Mouse (Mus musculus) intestine, embryonic 15.5 days (tissue): ENCODE results near the gene Lrrd1. TPM values are rescaled to one million over a fixed set of nuclear protein-coding genes. Genes with fewer than 3 reads are reported as not detected.
"Not testable (repeated sequence)": the region's sequence is repeated elsewhere in the genome, so short reads cannot be mapped to it uniquely, and the experiment has no call there.

Experiments used
- ATAC-seq: fragments of 200-750 bp; cut with Nextera tagmentation; 2 replicates; pipeline ENCODE4 v1.8.0; 2017; ENCODE audit warnings: moderate TSS enrichment, moderate library complexity
- H3K27ac ChIP-seq: fragments of 300-500 bp; sonication (generic); 2 replicates; pipeline ENCODE4 v1.5.1; 2015; ENCODE audit warnings: mild to moderate bottlenecking, inconsistent platforms
- H3K27me3 ChIP-seq: fragments of 300-500 bp; sonication (generic); replicated peaks from 2 replicates; pipeline ENCODE4 v1.6.1; 2015; ENCODE audit warnings: inconsistent platforms
- H3K36me3 ChIP-seq: fragments of 300-500 bp; sonication (generic); 2 replicates; pipeline ENCODE4 v1.6.1; 2015; ENCODE audit warnings: inconsistent platforms
- H3K4me1 ChIP-seq: fragments of 300-500 bp; sonication (generic); replicated peaks from 2 replicates; pipeline ENCODE4 v1.6.1; 2015; ENCODE audit warnings: inconsistent platforms
- H3K4me2 ChIP-seq: fragments of 300-500 bp; sonication (generic); replicated peaks from 2 replicates; pipeline ENCODE4 v1.6.1; 2015; ENCODE audit warnings: mild to moderate bottlenecking, inconsistent platforms
- H3K4me3 ChIP-seq: fragments of 300-500 bp; sonication (generic); replicated peaks from 2 replicates; pipeline ENCODE4 v1.5.1; 2015; ENCODE audit warnings: inconsistent platforms
- H3K9ac ChIP-seq: fragments of 300-500 bp; sonication (generic); 2 replicates; pipeline ENCODE4 v1.6.1; 2015; ENCODE audit warnings: inconsistent platforms
- H3K9me3 ChIP-seq: fragments of 300-500 bp; sonication (generic); 2 replicates; pipeline ENCODE4 v1.6.1; 2016; ENCODE audit warnings: inconsistent platforms
- WGBS: fragments of 180-500 bp; shearing (Covaris S2); methylation state at CpG from one replicate; pipeline ENCODE4 v1.1.7; 2015; 5-methylcytosine and 5-hydroxymethylcytosine counted together
- polyA plus RNA-seq: library from polyadenylated mRNA; unstranded; fragments of >200 nt; fragmentation: Nextera tagmentation; extraction: Ambion mirVana; gene quantifications from 2 replicates; pipeline ENCODE4 v1.2.1, GENCODE M21; 2015

The Lrrd1 gene
- not detected in 2 replicates for polyA plus RNA-seq

GRCm38 (mm10) chr5:3845026-3845425, at the start of gene Lrrd1:
Gene Lrrd1, plus strand, starts transcription at chr5:3845173.
- no peaks in the 10 kb centered on the region for H3K9me3 ChIP-seq
- peak within 1 kb of the TSS; percentile 67 for H3K4me2 ChIP-seq
- H3K9ac ChIP-seq = no peak within 1 kb of the TSS
- H3K27me3 ChIP-seq = no peaks in the 10 kb centered on the region
- ATAC-seq = no peak
- H3K36me3 ChIP-seq = no peaks in the 10 kb centered on the region
- H3K4me1 ChIP-seq = peaks cover 4% of the 10 kb centered on the region; the same call in 1 of the 2 replicates
- 7% methylated on average over 24 of the region's 24 CpGs for WGBS
- H3K27ac ChIP-seq = no peak within 1 kb of the TSS
- peak within 1 kb of the TSS; percentile 28 for H3K4me3 ChIP-seq

DNA sequence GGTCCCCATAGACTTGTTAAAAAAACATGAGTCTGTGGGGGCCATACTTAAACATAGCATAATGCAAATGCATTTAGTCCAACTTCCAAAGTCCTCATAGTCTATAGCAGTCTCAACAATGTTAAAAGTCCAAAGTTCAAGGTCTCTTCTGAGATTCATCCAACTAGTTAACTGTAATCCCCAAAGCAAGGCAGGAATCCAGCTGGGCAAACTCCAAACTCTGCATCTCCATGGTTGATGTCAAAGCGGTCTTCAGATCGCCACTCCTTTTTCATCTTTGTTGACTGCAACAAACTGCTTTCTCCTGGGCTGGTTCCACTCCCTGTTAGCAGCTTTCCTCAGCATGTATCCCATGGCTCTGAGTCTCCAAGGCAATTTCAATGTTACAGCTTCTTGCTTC, 47.9 kb upstream of the Lrrd1 start:
- H3K9ac ChIP-seq, H3K4me3 ChIP-seq, H3K4me1 ChIP-seq, H3K27ac ChIP-seq, H3K27me3 ChIP-seq, H3K9me3 ChIP-seq, H3K4me2 ChIP-seq, H3K36me3 ChIP-seq, ATAC-seq: not testable (repeated sequence)
- 97% methylated on average over 2 of the region's 2 CpGs for WGBS

GRCm38 (mm10) chr5:3798656-3799055, 46.3 kb upstream of the Lrrd1 start:
- H3K9me3 ChIP-seq, H3K9ac ChIP-seq, H3K4me3 ChIP-seq, H3K27me3 ChIP-seq, H3K27ac ChIP-seq, ATAC-seq, H3K4me2 ChIP-seq, H3K36me3 ChIP-seq, H3K4me1 ChIP-seq: not testable (repeated sequence)

DNA sequence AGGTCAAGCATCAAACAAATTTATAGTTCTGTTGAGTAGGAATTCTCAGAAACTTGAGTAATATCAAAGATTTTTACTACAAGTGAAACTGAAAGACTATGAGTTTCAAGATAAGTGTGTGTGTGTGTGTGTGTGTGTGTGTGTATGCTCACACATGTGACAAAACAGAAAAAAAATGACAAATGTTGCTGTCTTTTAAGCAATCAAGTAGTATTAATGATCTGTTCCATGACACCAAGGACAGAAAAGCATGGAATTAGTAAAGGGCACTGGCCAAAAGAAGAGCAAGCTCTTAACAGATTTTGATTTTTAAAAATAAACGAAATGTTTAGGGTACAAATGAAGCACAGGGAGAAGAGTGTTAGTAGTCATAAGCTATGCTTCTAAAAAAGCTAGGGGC, 44.9 kb upstream of the Lrrd1 start:
- Histone ChIP-seq H3K9me3 (no peaks in the 10 kb centered on the region), H3K4me2 (no peak overlapping the region), H3K4me3 (no peak overlapping the region), H3K36me3 (no peaks in the 10 kb centered on the region), H3K27me3 (no peaks in the 10 kb centered on the region), H3K9ac (no peak overlapping the region), H3K27ac (no peak overlapping the region), H3K4me1 (0 out of 2 replicates have a peak, but pooled peaks cover 3% of the 10 kb centered on the region)
- 100% methylated on average over 1 of the region's 1 CpGs for WGBS
- ATAC-seq = no peak

- no peak for ATAC-seq
- H3K4me2 ChIP-seq = peak overlapping the region; percentile 26; the same call in 1 of the 2 replicates
Observed at GRCm38 (mm10) chr5:3800881-3801280, 44.1 kb upstream of the Lrrd1 start.

GRCm38 (mm10) chr5:3801672-3802432, 43.1 kb upstream of the Lrrd1 start:
- peak overlapping the region; percentile 95 for H3K4me3 ChIP-seq
- H3K9ac ChIP-seq = peak overlapping the region; percentile 82
- H3K9me3 ChIP-seq = no peaks in the 10 kb centered on the region
- ATAC-seq = no peak; the same call in 1 of the 2 replicates
- peak overlapping the region; percentile 92; the same call in 1 of the 2 replicates for H3K27ac ChIP-seq
- H3K36me3 ChIP-seq = no peaks in the 10 kb centered on the region
- peak overlapping the region; percentile 71 for H3K4me2 ChIP-seq
- H3K4me1 ChIP-seq = 0 out of 2 replicates have a peak, but pooled peaks cover 3% of the 10 kb centered on the region
- 5% methylated on average over 18 of the region's 18 CpGs for WGBS
- no peaks in the 10 kb centered on the region for H3K27me3 ChIP-seq

More at GRCm38 (mm10) chr5:3800881-3801280, 44.1 kb upstream of the Lrrd1 start:
- Histone ChIP-seq H3K9ac (no peak overlapping the region), H3K4me3 (no peak overlapping the region), H3K36me3 (no peaks in the 10 kb centered on the region), H3K9me3 (no peaks in the 10 kb centered on the region), H3K27me3 (no peaks in the 10 kb centered on the region), H3K4me1 (0 out of 2 replicates have a peak, but pooled peaks cover 3% of the 10 kb centered on the region), H3K27ac (no peak overlapping the region)
- WGBS = 74% methylated on average over 4 of the region's 4 CpGs

DNA sequence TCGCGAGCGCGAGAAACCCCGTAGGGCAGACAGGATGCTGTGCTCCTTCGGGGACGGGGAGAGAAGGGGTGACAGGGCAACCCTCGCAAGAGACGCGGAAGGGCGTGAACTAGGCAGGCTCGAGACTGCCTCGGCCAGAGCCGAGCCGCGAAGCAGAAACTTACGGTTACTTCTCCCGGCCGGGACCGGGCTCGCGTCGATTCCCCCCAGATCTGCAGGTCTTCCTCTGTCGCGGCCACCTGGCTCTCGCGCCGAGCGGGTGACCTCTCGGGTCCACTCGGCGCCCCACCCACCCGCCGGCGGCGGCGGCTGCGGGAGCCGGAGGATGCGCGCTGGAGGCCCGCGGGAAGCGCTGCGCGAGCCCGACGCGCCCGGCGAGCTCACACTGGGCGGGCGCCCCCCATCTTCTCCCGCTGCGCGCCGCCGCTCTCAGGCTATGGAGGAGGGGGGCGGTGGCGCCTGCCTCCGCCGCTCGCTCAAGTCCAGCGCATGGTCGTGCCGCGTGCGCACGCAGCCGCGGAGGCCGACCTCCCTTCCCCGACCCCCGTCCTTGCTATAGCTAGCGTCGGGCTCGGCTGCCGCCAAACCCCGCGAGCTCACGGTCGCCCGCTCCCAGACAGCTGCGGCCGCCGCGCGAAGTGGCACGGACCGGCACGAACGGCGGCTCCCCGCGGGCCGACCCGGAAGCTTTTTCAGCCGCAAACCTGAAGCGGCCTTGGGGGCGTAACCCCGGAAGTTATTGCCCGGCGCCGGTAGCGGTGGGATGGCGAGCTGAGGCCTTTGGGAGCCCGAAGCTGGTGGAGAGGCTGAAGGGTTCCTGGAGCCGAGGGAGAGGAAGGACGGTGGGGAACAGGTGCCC, 42.3 kb upstream of the Lrrd1 start, which contains the start of the genes Ankib1 and Krit1:
Gene Ankib1 (minus strand): TSS at position 493 of the 859 bp plus-strand sequence.
Gene Krit1 (plus strand): TSS at position 752 of the 859 bp plus-strand sequence.
- no peaks in the 10 kb centered on the region for H3K27me3 ChIP-seq
- no peaks in the 10 kb centered on the region for H3K36me3 ChIP-seq
- peak; percentile 95 for ATAC-seq
- H3K9ac ChIP-seq = peak within 1 kb of the TSS; percentile 82
- no peaks in the 10 kb centered on the region for H3K9me3 ChIP-seq
- WGBS = under 1% methylated on average over 108 of the region's 109 CpGs
- H3K27ac ChIP-seq = peak within 1 kb of the TSS; percentile 92
- H3K4me3 ChIP-seq = peak within 1 kb of the TSS; percentile 95
- H3K4me1 ChIP-seq = 0 out of 2 replicates have a peak, but pooled peaks cover 3% of the 10 kb centered on the region
- H3K4me2 ChIP-seq = peak within 1 kb of the TSS; percentile 71

DNA sequence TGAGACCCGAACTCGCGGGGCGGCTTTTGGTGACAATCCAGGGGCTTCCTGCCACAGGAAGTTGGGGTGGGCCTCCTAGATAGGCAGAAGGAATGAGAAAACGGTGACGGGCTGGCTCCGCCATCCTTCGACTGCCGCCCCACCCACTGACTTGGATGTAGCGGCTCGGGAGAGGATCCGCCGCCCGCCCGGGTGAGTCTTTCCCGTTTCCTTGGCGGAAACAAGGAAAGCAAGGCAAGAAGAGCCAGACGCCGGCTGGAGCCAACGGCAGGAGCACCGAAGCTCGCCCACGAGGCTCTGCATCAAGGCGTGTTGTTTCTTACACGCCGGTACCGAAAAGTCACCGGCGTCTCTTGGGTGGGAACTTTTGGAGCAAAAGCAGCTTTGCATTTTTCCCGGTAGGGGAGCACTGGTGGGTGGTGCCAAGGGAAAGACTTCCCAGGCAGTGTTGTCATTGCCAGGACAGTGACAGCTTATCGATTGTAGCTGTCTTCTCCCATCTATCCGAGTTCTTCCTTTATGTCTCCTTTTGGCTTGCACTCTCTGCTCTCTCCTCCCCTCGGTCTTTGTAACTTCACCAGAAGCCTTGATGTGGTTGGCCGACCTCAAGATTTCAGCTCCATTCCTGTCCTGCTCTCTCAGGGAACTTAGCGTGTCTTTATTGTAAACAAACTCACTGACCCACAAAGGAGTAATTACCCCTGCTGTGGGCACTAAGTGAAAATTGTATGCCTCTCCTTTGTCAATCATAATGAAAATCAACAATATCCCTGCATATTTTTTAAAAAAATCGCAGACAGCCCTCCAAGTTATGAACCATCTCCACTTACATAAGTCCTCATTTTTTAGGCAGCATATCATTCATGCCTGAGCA, 41.4 kb upstream of the Lrrd1 start:
- Histone ChIP-seq H3K27ac (peak overlapping the region; percentile 92), H3K4me2 (peak overlapping the region; percentile 71), H3K9ac (peak overlapping the region; percentile 82), H3K36me3 (no peaks in the 10 kb centered on the region), H3K4me3 (peak overlapping the region; percentile 95), H3K4me1 (0 out of 2 replicates have a peak, but pooled peaks cover 3% of the 10 kb centered on the region), H3K27me3 (no peaks in the 10 kb centered on the region), H3K9me3 (no peaks in the 10 kb centered on the region)
- peak; percentile 79 for ATAC-seq
- WGBS = under 1% methylated on average over 36 of the region's 36 CpGs

GRCm38 (mm10) chr5:3808472-3808871, 36.5 kb upstream of the Lrrd1 start:
- 96% methylated on average over 1 of the region's 1 CpGs for WGBS
- Histone ChIP-seq H3K9me3 (no peaks in the 10 kb centered on the region), H3K27me3 (no peaks in the 10 kb centered on the region), H3K9ac (no peak overlapping the region), H3K4me3 (no peak overlapping the region), H3K36me3 (0 out of 2 replicates have a peak, but pooled peaks cover 2% of the 10 kb centered on the region), H3K4me1 (no peaks in the 10 kb centered on the region), H3K4me2 (no peak overlapping the region), H3K27ac (no peak overlapping the region)
- no peak for ATAC-seq

DNA sequence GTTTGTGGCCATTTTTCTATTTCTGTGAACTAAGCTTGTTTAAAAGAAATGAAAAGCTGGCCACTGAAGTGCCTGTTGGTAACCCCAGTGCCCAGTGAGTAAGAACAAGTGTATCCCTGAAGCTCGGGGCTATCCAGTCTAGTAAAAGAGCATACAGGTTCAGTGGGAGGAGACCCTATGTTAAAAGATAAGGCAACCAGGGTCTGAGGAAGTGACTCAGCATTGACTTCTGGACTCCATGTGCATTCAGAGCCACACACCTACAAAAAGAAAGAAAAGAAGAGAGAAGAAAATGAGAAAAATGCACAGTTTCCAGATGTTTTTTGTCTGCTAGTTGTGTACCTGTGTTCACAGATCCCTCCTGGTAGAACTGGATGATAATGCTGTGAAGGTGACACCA, 10.9 kb upstream of the Lrrd1 start:
- H3K27me3 ChIP-seq = no peaks in the 10 kb centered on the region
- H3K36me3 ChIP-seq = no peaks in the 10 kb centered on the region
- no peaks in the 10 kb centered on the region for H3K9me3 ChIP-seq
- no peak overlapping the region for H3K4me2 ChIP-seq
- no peak for ATAC-seq
- H3K27ac ChIP-seq = no peak overlapping the region
- no peak overlapping the region for H3K9ac ChIP-seq
- no peaks in the 10 kb centered on the region for H3K4me1 ChIP-seq
- no peak overlapping the region for H3K4me3 ChIP-seq
- 76% methylated on average over 1 of the region's 1 CpGs for WGBS

DNA sequence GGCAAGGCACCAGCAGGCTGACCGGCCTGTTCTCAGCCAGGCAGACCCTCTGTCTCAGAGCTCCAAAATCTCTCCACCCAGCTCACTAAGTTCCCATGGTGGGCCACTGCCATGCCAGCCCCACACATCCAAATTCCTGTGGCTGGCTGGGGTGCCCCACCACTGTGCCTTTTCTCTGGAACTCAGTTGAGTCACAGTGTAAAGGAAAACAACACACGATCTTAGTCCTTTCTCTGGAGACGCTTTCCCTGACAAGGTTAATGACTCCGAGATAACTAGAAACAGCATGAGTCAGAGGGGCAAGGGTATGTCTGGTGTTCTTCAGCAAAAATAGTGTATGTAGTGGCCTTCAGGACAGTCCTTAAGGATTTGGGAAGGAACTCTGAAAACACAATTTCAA, 25.2 kb downstream of the Lrrd1 start:
- Histone ChIP-seq H3K4me1 (no peaks in the 10 kb centered on the region), H3K4me2 (no peak overlapping the region), H3K9me3 (no peaks in the 10 kb centered on the region), H3K9ac (no peak overlapping the region), H3K27ac (no peak overlapping the region), H3K27me3 (no peaks in the 10 kb centered on the region), H3K4me3 (no peak overlapping the region), H3K36me3 (no peaks in the 10 kb centered on the region)
- ATAC-seq = no peak
- WGBS = 54% methylated on average over 4 of the region's 4 CpGs
